Mouse (Mus musculus) lung, postnatal 0 days (tissue): ENCODE measurements around the gene Pip5kl1.

Experiments used
- CTCF ChIP-seq: IDR thresholded peaks from 2 replicates; pipeline ENCODE4 v1.5.1; 2016; ENCODE audit warnings: antibody characterized with exemption, mild to moderate bottlenecking
- EP300 ChIP-seq: IDR thresholded peaks from 2 replicates; pipeline ENCODE4 v1.6.1; 2016; ENCODE audit warnings: antibody characterized with exemption, mild to moderate bottlenecking, control low read depth

DNA sequence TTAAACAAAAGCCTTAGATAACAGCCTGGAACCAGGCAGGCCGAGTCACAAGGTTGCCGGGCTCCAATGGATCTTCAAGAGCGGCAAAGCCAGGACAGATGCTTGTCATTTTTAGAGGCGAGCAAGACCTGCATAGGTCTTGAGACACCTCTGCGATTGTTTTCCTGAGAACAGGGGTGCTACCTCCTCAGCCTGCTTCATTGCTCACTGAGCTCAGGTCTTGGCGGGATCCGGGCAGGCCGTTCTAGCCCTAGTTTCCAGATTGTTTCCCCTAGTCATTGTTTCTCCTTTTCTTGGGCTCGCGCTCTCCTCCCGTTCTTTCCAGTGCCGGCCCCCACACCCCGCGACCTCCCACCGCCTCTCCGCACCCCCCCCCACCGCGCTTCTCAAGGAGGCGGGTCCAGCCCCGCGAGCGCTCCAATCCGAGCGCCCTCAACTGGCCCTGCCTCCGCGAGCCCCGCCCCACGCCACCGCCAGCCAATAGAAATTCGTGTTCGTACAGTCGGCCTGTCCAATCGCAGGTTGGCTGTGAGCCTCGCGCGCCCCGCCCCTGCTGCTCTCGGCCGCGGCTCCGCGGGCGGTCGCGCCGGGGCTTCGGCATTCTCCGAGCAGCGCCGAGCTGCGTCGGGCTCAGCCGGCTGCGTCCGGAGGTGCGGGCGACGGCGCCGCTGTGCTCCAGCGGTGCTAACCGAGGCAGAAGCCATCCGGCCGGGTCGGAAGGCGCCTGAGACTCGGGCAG lies 39.7 kb upstream of the Pip5kl1 start, which contains the start of gene Fam102a:
- no peak for TF ChIP-seq EP300
- no peak for TF ChIP-seq CTCF
